Mouse (Mus musculus) stomach, postnatal 0 days (tissue): ENCODE data around the gene Lyrm7. TPM values are rescaled to one million over a fixed set of nuclear protein-coding genes. Genes with fewer than 3 reads are reported as not detected.

Source experiments
- ATAC-seq: fragments of 200-750 bp; cut with Nextera tagmentation; 2 replicates; pipeline ENCODE4 v1.8.0; 2017; ENCODE audit not compliant: low FRiP score, low TSS enrichment
- DNase-seq: peaks from one replicate; pipeline ENCODE4 v3.0.0-alpha.2; 2016; ENCODE audit warnings: low spot score
- H3K27ac ChIP-seq: fragments of 300-500 bp; sonication (generic); replicated peaks from 2 replicates; pipeline ENCODE4 v1.5.1; 2014; ENCODE audit warnings: mild to moderate bottlenecking, control low read depth
- H3K27me3 ChIP-seq: fragments of 300-500 bp; sonication (generic); 2 replicates; pipeline ENCODE4 v1.6.1; 2014; ENCODE audit warnings: low read length; ENCODE audit not compliant: control insufficient read depth, insufficient read depth
- H3K36me3 ChIP-seq: fragments of 300-500 bp; sonication (generic); 2 replicates; pipeline ENCODE4 v1.6.1; 2014; ENCODE audit warnings: low read length, mixed read lengths; ENCODE audit not compliant: control insufficient read depth, insufficient read depth
- H3K4me1 ChIP-seq: fragments of 300-500 bp; sonication (generic); replicated peaks from 2 replicates; pipeline ENCODE4 v1.6.1; 2014; ENCODE audit warnings: antibody characterized with exemption; ENCODE audit not compliant: control insufficient read depth, insufficient read depth
- H3K4me2 ChIP-seq: fragments of 300-500 bp; sonication (generic); replicated peaks from 2 replicates; pipeline ENCODE4 v1.6.1; 2014; ENCODE audit warnings: low read depth, mild to moderate bottlenecking, control low read depth, moderate library complexity
- H3K4me3 ChIP-seq: fragments of 300-500 bp; sonication (generic); 2 replicates; pipeline ENCODE4 v1.5.1; 2014; ENCODE audit warnings: low read depth, low read length, control low read depth
- H3K9ac ChIP-seq: fragments of 300-500 bp; sonication (generic); 2 replicates; pipeline ENCODE4 v1.6.1; 2014; ENCODE audit warnings: mild to moderate bottlenecking, low read length, control low read depth, mixed read lengths
- H3K9me3 ChIP-seq: fragments of 300-500 bp; sonication (generic); 2 replicates; pipeline ENCODE4 v1.6.1; 2016; ENCODE audit warnings: low read length; ENCODE audit not compliant: control insufficient read depth
- CTCF ChIP-seq: IDR thresholded peaks from 2 replicates; pipeline ENCODE4 v1.5.1; 2016; ENCODE audit warnings: antibody characterized with exemption, low read depth, mild to moderate bottlenecking, moderate library complexity
- EP300 ChIP-seq: optimal IDR thresholded peaks from 2 replicates; pipeline ENCODE3; 2016; ENCODE audit warnings: antibody characterized with exemption
- WGBS: fragments of 180-500 bp; shearing (Covaris S2); extraction: QIAGEN DNeasy Blood & Tissue Kit; methylation state at CpG from one replicate; pipeline ENCODE4 v1.1.7; 2014; 5-methylcytosine and 5-hydroxymethylcytosine counted together
- polyA plus RNA-seq: library from polyadenylated mRNA; unstranded; fragments of >200 nt; fragmentation: Nextera tagmentation; extraction: Ambion mirVana; gene quantifications from 2 replicates; pipeline ENCODE4 v1.2.1, GENCODE M21; 2015

Lyrm7 gene
- polyA plus RNA-seq, 1 experiment from 2014 or later: 4.5 TPM

GRCm38 (mm10) chr11:54815659-54816058, 45.1 kb downstream of the Lyrm7 start:
- TF ChIP-seq CTCF: no peak
- no peak for TF ChIP-seq EP300
- Histone ChIP-seq H3K27me3 (no peaks in the 10 kb centered on the region), H3K36me3 (no peaks in the 10 kb centered on the region), H3K4me3 (no peak overlapping the region), H3K9me3 (no peaks in the 10 kb centered on the region), H3K9ac (no peak overlapping the region), H3K27ac (no peak overlapping the region), H3K4me2 (no peak overlapping the region), H3K4me1 (no peaks in the 10 kb centered on the region)
- DNase-seq (no peak), ATAC-seq (no peak)

GRCm38 (mm10) chr11:54812812-54813516, 47.8 kb downstream of the Lyrm7 start:
- Histone ChIP-seq H3K9me3 (no peaks in the 10 kb centered on the region), H3K4me2 (no peak overlapping the region), H3K9ac (no peak overlapping the region), H3K4me1 (no peaks in the 10 kb centered on the region), H3K36me3 (no peaks in the 10 kb centered on the region), H3K27ac (no peak overlapping the region), H3K27me3 (no peaks in the 10 kb centered on the region), H3K4me3 (no peak overlapping the region)
- no peak for TF ChIP-seq EP300
- TF ChIP-seq CTCF: no peak
- 51% methylated on average over 8 of the region's 8 CpGs for WGBS
- DNase-seq (no peak), ATAC-seq (no peak)

- no peak overlapping the region for H3K27ac ChIP-seq
- H3K4me1 ChIP-seq: no peaks in the 10 kb centered on the region
- TF ChIP-seq CTCF (no peak), EP300 (no peak)
- H3K27me3 ChIP-seq: no peaks in the 10 kb centered on the region
- 66% methylated on average over 4 of the region's 4 CpGs for WGBS
- no peaks in the 10 kb centered on the region for H3K9me3 ChIP-seq
- H3K9ac ChIP-seq: no peak overlapping the region
- H3K4me2 ChIP-seq: no peak overlapping the region
- H3K36me3 ChIP-seq: no peaks in the 10 kb centered on the region
- DNase-seq (no peak), ATAC-seq (no peak)
- H3K4me3 ChIP-seq: no peak overlapping the region
Observed at GRCm38 (mm10) chr11:54812314-54812713, 48.4 kb downstream of the Lyrm7 start.

GRCm38 (mm10) chr11:54811054-54811453, 49.7 kb downstream of the Lyrm7 start:
- no peak overlapping the region for H3K27ac ChIP-seq
- 71% methylated on average over 3 of the region's 3 CpGs for WGBS
- no peaks in the 10 kb centered on the region for H3K27me3 ChIP-seq
- DNase-seq (no peak), ATAC-seq (no peak)
- TF ChIP-seq CTCF (no peak), EP300 (no peak)
- H3K4me2 ChIP-seq: no peak overlapping the region
- H3K4me3 ChIP-seq: no peak overlapping the region
- no peak overlapping the region for H3K9ac ChIP-seq
- no peaks in the 10 kb centered on the region for H3K36me3 ChIP-seq
- no peaks in the 10 kb centered on the region for H3K9me3 ChIP-seq
- no peaks in the 10 kb centered on the region for H3K4me1 ChIP-seq

GRCm38 (mm10) chr11:54809582-54809981, 51.1 kb downstream of the Lyrm7 start:
- TF ChIP-seq EP300: no peak
- TF ChIP-seq CTCF: no peak
- Histone ChIP-seq H3K9me3 (no peaks in the 10 kb centered on the region), H3K4me2 (no peak overlapping the region), H3K9ac (no peak overlapping the region), H3K36me3 (no peaks in the 10 kb centered on the region), H3K4me3 (no peak overlapping the region), H3K27ac (no peak overlapping the region), H3K27me3 (no peaks in the 10 kb centered on the region), H3K4me1 (no peaks in the 10 kb centered on the region)
- WGBS: 65% methylated on average over 5 of the region's 5 CpGs
- DNase-seq (no peak), ATAC-seq (0 out of 2 replicates have a peak, but pooled peaks have one; percentile 21)

- no peaks in the 10 kb centered on the region for H3K27me3 ChIP-seq
- H3K4me2 ChIP-seq: no peak overlapping the region
- TF ChIP-seq EP300 (no peak), CTCF (no peak)
- H3K4me1 ChIP-seq: no peaks in the 10 kb centered on the region
- WGBS: 73% methylated on average over 4 of the region's 4 CpGs
- no peaks in the 10 kb centered on the region for H3K36me3 ChIP-seq
- DNase-seq (no peak), ATAC-seq (no peak)
- H3K27ac ChIP-seq: no peak overlapping the region
- H3K4me3 ChIP-seq: no peak overlapping the region
- H3K9me3 ChIP-seq: no peaks in the 10 kb centered on the region
- no peak overlapping the region for H3K9ac ChIP-seq
Observed at GRCm38 (mm10) chr11:54808177-54808576, 52.5 kb downstream of the Lyrm7 start.
